Mouse (Mus musculus): ENCODE data around the gene Mlph.
A peak's percentile ranks its signal among the peaks of the same experiment; 100 is the strongest.

Gene Mlph

DNA sequence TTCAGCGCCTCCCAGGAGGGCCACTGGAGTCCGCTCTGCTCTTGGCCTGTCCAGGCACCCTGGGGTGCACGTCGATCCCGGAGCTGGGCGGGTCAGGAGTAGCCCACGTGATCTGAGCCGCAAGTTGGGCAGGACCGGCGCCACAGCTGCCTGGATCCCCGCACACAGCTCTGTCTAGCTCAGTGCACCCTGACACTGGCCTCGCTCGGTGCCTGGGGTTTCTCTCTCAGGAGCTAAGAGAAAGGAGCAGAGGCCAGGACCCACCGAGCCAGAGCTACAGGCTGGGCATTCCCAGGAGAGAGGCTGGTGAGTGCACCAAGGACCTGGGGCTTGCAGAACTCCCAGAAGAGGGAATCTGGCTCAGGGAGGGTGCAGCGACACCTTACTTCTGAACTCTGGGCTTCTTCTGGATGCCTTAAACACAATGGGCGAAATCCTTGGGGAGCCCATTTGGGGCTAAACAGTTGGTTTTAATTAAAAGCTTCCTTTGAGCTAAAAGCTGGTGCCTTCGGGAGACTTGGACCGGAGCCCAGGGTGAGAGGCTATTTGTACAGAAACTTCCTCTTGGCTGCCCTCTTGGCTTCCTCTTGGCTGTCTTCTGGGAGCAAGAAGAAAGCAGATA lies at the start of gene Mlph:
Gene Mlph (plus strand): TSS at position 138 of the 622 bp plus-strand sequence.
- DNase-seq: peak; percentile 75

DNA sequence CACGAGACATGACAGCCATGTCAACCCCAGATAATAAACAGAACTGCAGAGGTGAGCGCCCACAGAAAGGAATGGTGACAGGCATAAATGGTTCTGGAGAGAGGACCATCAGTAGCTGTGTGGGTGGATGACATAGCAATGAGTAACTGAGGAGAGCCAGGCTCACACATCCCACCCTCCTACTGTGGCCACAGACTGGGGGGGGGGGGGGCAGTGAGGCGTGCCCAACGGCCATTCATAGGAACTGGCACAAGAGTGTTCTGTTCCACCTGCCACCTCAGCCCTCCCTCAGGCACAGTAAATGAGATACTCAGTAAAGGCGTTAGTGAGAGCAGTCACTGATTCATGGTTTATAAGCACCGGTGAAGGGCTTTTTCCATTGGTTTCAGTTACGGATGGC lies 48.2 kb upstream of the Mlph start:
- DNase-seq: no peak

DNA sequence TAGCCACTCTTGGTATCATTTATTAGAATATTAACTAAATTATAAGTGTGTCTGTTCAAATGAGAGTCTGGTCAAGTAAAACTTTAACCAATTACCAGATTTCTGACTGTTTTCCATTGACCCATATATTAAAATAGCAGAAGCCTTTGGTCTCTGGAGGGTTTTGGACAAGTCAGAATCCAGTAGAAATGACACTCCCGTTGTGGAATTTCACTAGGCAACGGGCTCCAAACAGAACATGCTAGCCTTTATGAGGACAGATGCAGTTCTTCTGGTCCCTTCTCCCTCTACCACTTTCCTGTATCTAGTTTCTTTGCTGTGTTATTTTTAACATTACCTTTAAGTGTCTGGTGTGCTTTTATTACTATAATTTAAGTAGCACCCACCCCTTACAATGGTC lies 44.3 kb upstream of the Mlph start:
- no peak for DNase-seq

DNA sequence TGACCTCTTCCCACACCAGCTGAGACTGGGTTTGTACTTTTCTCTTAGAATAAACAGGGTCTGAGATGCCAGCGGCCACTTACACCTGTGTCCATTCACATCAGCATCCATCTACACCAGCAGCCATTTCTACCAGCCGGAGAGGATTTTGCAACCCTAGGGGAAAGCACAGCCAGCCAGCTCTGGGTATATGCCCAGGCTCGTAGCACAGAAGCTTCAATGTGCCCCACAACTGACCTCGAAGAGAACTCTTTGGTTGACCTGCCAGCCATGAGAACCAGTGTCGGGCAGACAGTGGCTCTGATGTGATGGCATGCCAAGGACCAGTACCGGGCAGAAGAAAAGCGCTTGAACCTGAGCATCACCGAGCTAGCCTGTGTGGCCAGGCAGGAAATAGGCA lies 39.5 kb upstream of the Mlph start:
- DNase-seq: no peak

DNA sequence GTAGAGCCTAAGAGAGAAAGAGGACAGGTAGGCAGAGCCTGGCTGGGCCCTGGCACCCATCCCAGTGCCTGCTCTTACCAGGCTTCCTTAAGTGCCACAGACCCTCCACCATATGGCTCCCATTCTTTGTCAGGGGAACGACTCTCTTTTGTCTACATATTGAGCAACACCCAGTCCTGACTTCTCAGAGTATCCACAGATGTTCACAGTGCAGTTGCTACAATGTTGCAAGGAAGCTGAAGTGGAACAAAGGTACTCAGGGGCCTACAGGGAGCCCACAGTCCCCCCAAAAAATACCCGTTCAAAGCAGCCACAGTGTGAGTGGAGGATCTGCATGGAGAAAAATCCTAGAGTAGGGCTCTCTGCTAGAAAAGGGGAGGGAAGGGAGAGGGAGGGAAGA lies 38.9 kb upstream of the Mlph start:
- no peak for DNase-seq

DNA sequence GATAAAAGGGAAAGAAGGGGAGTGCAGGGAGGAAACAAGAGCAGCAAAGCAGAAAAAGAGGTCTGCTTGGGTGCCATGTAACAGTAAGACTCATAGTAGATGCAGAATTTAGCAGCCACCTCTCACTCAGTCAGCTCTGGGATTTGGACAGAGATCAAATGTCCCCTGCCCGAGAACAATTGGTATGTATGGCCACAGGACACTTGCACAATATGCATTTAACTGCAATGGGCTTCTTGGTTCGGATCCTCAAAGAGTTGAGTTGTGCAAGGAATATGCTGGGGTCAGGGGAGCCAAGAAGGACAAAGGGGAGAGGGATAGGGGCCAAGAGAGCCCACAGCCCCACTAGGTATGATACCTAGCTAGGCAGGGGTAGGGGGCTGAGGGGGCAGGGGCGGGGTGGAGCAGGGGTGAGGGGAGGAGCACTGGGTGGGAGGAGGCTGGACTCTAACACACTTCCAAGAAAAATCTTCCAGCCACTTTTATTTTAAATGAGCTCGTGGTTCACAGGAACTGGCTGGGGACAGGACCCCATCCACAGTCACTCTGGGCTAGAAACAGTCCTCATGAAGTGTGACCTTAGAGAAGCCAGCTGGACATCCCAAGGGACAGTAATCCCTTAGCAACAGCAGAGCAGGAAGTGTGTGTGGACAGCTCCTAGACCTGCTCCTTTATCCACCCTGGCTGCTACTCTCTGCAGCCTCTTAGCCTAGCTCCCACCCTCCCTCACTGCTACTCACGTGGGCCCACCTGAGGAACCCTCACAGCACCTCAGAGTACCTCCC lies 38.2 kb upstream of the Mlph start:
- no peak for DNase-seq

DNA sequence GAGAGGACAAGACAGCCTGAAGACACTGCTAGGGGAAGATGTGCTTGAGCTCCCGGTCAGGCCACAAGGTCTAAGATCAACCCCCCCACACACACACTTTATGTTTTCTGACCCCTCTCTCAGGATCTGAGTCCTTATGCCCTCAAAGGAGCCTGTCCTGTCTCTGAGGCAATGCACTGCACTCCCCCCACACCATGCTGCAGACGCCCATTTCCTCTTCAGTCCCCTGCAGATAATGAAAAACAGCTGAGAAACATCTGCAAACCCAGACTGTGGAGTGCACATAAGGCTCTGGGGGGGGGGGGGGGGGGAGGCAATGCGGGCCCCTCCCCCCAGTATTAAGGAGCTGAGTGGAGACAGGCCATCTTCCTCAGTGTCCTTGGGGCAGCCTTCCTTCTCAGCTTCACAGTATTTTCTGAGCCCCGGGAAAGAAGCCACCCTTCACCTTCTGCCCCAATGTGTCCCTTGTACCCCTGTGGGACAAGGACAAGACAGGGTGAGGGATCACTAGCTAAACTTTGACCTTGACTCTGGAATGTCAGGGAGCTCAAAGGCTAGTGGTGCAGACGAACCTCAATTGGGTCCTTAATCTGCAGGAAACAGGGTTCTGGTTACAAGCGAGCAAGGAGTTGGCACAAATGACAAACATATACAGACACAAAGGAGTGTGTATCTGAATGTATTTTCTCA lies 29.0 kb upstream of the Mlph start:
- peak; percentile 22 for DNase-seq

DNA sequence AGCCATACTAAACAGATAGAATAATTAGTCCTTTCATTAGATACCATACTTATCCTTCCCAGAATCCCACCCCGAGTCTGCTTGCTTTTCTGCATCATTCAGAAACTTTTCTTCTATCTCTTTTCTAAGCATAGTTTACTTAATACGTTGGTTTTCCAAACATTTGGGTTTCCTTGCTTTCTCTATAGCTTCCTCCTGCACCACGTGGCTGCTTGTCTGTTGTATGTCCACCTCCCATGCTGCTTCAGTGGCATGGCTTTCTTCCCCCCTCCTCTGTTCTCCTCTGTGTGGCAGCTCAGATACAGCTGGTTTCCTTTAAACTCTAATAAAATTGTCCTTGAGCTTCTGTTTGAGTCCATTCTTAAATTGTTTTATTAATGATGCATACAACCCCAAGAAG lies 20.4 kb upstream of the Mlph start:
- no peak for DNase-seq

DNA sequence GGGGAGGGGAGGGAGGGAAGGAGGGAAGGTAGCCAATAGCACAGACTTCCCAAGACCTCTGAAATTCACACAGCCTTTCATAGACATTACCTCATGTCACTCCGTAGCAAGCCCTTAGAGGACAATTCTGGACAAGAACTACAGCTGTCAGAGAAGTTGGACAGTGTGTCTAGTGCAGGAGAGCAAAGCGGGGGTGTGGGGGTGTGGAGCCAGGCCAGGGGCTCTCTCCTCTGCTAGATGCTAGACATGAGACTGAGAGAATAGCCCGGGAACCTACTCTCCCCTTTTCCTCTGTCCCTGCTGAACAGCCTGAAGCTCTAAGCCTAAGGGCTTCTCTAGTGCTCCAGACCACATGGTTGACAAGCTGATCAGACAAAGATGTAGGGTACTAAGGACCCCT lies 19.9 kb upstream of the Mlph start:
- DNase-seq: no peak

DNA sequence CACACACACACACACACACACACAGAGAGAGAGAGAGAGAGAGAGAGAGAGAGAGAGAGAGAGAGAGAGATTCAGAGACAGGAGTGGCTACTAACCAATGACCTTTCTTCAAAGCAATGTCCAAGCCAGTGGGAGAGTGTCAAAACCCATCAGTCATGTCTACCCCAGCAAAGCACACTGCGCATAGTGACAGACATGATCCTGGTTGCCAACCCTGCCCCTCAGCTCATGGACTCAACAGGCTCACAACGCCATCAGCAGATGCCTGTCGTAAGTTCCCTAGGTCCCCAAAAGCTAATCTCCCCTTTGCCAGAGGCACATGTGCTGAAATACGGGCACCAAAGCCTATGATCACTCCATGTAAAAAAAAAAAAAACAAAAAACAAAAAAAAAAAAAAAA lies 18.6 kb upstream of the Mlph start:
- no peak for DNase-seq

DNA sequence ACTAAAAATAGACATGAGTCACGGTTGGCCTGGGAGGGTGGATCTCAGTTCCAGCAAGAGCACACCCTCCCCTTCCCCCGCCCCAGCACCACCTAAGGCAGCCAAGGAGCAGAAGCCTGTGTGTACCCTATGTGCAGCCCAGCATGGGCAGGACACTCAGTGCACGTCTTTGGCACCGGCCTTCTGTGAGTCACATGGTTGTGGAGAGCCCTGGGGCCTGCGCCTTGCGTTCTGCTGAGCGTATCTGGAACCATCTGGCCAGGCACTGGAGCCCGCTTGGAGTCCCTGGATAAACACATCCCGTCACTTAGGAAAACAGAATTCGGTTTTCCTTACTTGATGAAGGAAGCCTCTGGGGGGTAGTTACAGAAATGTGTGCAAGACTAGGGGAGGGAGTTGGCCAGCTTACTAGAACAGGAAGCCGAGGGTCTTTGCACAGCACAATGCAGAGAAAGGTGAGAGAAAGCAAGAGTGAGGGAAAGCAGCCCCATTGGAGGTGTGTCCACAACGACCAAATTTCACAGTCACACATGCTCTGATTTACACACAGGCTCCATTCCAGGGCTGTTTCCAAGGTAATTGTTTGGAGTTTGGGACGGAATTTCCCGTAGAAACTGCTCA lies 18.0 kb upstream of the Mlph start:
- DNase-seq: peak; percentile 73

DNA sequence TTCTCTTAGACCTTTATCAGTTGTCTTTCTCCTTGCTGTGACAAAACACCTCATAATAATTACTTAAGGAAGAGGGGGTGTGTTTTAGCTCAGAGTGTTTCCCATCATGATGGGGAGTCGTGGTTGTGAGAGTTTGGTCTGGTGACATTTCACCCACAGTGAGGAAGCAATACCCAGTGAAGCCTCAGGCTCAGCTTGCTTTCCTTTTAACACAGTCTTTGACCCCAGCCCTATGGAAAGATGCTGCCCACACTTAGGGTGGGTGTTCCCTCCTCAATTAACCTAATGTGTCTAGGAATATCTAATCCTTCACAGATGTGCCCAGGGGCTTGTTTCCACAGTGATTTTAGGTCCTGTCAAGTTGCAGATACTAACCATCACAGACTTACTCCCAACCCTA lies 16.9 kb upstream of the Mlph start:
- DNase-seq: no peak

DNA sequence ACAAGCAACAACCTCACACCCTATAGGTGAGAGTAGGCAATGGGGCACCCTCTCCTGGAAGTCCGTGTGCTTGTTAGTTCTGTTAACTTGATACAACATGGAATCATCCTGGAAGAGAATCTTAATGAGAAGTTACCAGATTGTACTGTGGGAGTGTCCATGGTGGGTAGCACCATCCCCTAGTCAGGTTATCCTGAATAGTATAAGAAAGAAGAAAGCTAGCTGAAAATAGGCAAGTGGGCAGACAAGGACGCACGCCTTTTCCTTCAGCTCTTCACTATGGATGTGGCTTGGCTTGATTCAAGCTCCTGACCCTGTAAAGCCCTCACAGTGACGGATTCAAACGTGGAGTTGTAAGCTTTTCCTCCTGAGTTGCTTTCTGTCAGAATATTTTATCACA lies 15.1 kb upstream of the Mlph start:
- DNase-seq: no peak

DNA sequence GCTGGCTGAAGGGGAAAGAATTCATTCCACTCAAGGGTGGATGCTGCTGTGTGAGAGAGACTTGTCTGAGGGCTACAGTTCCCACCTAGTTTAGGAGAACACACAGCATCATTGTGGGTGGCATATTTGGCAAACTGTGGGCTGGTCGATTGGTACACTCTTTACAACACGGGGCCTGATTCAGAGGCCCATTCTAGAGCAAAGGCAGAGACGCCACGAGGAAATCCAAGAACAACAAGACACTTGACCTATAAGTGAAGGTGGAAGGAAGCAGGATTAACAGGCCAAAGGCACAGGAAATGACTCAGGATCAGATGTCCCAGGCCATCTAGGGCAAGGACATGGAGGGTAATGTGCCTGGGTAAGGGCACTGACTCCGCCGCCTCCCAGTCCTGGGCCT lies 14.5 kb upstream of the Mlph start:
- DNase-seq: peak; percentile 34

DNA sequence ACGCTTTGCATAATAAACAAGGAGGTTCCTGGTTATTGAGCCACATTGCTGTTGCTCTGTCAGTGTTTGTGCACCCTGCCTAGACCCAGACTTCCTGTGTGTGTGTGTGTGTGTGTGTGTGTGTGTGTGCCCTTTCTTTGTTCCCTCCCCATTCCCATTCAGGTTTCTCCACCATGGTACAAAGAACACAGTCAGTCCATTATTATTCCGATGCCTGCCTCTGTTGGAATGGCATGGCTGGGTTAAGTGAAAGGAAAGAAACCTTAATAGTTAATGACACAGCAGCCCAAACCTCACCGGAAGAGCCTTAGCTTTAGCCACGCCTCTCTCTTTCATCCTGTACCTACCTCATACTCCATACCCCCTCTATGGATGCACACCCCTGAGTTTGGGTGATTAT lies 13.6 kb upstream of the Mlph start:
- DNase-seq: no peak

DNA sequence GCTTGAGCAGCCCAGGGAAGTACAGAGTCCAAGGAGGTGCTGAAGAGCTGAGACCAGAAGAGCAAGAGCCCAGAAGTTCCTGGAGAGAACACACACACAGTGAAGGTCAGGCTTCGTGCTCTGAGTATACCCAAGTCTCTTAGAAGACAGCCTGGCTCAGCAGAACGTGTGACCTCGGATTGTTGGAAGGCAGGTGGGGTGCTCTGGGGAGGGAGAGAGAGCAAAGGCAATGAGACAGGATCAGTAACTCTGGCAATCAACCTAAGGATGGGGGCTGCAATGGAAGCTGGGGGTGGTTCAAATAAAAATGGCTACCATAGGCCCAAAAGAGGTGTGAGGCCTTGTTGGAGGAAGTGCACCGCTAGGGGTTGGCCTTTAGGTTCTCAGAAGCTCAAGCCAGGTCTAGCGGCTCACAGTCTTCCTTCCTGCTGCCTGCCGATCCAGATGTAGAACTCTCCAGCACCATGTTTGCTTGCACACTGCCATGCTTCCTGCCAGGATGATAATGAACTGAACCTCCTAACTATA lies 13.1 kb upstream of the Mlph start:
- DNase-seq: no peak

DNA sequence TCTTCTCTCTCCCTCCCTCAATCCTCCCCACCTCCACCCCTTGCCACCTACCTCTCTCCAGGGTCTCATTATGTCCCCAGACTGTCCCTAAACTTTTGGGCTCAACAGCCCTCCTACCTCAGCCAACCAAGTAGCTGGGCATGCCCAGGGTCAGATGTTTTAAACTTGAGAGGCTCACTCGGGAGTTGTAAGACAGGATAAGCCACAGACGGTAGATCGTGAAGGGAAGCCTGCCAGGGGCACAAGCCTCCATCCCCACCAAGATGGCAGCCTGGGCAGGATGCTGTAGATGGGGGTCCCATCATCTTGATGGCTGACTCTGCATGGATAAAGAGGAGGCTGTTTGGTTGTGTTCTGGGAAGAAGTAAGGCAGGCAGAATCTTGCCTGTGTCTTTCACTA lies 12.1 kb upstream of the Mlph start:
- no peak for DNase-seq

DNA sequence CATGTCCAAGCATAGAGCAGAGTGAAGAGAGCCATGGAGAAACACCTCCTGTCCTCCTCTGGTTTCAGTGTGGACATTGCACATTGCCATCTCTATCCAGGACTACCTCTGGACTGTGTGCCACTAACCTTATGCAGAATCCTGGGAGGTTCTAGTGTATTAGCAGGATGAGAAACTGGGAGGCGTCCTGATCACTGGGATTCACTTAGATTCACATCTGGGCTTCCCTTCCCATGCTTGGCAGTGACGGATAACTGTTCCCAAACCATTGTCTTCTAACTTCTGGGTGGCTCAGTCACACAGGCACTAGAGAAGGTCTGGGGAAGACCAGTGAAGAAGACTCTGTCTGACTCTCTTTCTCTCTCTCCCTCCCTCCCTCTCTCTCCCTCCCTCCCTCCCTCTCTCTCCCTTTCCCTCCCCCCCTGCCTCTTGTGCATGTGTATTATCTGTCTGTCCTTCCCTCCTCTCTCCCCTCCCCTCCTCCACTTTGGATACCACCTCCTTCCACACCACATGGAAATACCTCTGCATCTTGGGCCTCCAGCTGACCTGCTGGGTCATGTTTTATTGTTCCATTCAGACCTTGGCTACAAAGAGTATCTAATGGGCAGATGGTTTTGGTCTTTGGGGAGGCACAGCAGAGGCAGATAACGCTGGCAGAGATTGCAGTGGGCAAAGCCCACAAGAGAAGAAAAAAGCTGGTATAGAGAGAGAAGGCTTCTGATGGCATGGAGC lies 11.5 kb upstream of the Mlph start:
- DNase-seq: no peak

DNA sequence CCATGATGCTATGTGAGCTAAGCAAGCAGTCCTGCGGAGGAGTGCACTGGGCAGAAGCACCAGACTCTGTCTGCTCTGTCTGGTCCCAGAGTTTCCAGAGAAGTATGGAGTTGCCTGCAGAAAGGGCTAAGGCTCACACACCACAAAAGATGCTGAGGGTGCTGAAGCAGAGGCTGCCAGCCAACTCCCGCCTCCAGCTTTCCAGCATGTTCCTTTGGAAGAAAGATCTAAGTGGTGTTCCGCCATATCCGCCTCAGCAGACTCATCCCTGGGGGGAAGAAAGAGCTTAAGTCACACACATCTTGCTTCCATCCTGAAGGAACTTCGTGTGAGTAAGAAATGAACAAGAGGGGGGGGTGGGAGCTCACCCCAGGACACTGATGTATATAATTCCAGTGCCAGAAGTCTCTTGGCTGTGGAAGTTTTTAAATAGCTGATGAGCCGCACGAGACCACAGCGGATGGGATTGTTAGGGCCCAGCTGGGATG lies 10.9 kb upstream of the Mlph start:
- peak; percentile 32 for DNase-seq

DNA sequence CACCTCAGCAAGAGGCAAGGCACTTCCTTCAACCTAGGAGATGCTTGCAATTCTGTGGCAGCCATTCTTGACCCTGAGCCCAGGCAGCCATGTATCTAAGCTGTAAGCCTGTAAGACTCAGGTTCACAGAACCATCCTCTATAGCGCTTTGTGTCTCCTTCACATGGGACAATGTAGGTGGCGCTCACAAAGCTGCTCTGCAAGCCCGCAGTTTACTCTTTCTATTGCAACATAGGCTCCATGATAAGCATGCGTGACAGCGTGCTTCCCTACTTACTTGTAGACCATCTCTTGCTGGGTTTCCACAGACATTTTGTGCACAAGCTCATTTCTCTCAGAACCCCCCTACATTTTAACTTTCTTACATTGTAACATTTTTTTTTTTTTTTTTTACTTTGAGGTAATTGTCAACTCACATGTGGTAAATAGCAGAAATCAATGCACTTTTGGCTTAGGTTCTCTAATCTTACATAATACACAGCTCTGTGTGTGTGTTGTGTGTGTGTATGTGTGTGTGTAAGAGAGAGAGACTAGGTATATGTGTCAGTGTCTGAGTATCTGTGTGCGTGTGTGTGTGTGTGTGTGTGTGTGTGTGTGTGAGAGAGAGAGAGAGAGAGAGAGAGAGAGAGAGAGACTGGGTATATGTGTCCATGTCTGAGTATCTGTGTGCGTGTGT lies 10.0 kb upstream of the Mlph start:
- no peak for DNase-seq

DNA sequence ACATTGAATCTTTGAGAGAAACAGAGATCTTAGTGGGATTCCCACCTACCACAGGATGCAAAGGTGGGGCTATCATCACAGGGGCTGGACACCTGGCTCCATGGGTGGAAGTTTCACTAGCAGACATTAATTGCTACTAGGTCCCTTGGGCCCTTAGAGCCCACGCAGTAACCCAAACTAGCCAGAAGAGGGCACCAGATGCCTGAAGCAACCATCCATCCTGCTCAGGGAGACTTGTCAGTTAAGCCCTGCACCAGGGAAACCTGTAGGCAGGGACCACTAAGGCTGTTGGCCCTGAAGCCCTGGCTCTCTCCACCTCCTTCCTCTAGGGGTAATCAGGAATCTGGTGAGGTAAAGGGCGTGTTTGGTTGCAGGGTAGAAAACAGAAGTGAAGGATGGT lies 8.5 kb upstream of the Mlph start:
- DNase-seq: peak; percentile 70

DNA sequence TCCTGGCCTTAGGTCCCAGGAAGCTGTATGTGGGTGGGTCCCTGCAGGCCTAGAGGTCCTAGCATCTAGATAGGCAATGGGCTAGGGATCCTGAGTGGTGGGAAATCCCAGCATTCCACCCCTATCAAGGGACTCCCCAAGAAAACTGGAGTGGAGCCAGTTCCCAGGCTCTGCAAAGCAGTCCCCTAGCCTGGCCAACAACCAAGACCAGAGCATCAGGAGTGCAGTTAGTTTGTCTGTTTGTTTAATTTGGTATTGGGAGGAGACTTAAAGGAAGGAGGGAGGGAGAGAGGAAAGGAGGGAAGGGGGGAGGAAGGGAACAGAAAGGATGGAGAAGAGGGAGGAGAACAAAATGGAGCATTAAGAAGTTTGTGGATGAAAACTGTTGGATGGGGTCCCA lies 5.7 kb upstream of the Mlph start:
- DNase-seq: peak; percentile 67

All from kidney, postnatal 14 days (tissue).